Mouse (Mus musculus): ENCODE measurements around the gene Lmbr1l.

GRCm38 (mm10) chr15:98914903-98915302 lies 3.1 kb downstream of the Lmbr1l start:
- TF ChIP-seq GATA1 (IDR thresholded peaks at IDR 0.05; ENCODE audit: low read length) (no peak), TAL1 (IDR thresholded peaks at IDR 0.05; ENCODE audit: low read length) (no peak)
